Mouse (Mus musculus): ENCODE results near the gene Olfr832. TPM values are rescaled to one million over a fixed set of nuclear protein-coding genes. Genes with fewer than 3 reads are reported as not detected.

Gene Olfr832
- polyA plus RNA-seq (2015; fragmentation: Nextera tagmentation; extraction: Ambion mirVana): not detected in 2 replicates

GRCm38 (mm10) chr9:18936822-18937221 is at the start of gene Olfr832:
TSS of gene Olfr832 (plus strand) at chr9:18937122.

GRCm38 (mm10) chr9:18987690-18988089 is 50.8 kb downstream of the Olfr832 start, which contains the start of gene Olfr834:
TSS of gene Olfr834 (plus strand) at chr9:18987990.

Other genes with a start within 250 kb of the Olfr832 start
- gene Olfr24, start 173.1 kb upstream of the Olfr832 start, polyA plus RNA-seq (2015; fragmentation: Nextera tagmentation; extraction: Ambion mirVana): not detected in 2 replicates
- not detected in 2 replicates for gene Olfr828, start 117.6 kb upstream of the Olfr832 start, polyA plus RNA-seq (2015; fragmentation: Nextera tagmentation; extraction: Ambion mirVana)
- not detected in 2 replicates for gene Olfr829, start 82.2 kb upstream of the Olfr832 start, polyA plus RNA-seq (2015; fragmentation: Nextera tagmentation; extraction: Ambion mirVana)
- not detected in 2 replicates for gene Olfr830, start 62.4 kb upstream of the Olfr832 start, polyA plus RNA-seq (2015; fragmentation: Nextera tagmentation; extraction: Ambion mirVana)
- gene Olfr834, start 50.9 kb downstream of the Olfr832 start, polyA plus RNA-seq (2015; fragmentation: Nextera tagmentation; extraction: Ambion mirVana): not detected in 2 replicates
- not detected in 2 replicates for gene Olfr835, start 95.6 kb downstream of the Olfr832 start, polyA plus RNA-seq (2015; fragmentation: Nextera tagmentation; extraction: Ambion mirVana)
- not detected in 2 replicates for gene Olfr836, start 183.3 kb downstream of the Olfr832 start, polyA plus RNA-seq (2015; fragmentation: Nextera tagmentation; extraction: Ambion mirVana)
- gene Olfr837, start 199.2 kb downstream of the Olfr832 start, polyA plus RNA-seq (2015; fragmentation: Nextera tagmentation; extraction: Ambion mirVana): not detected in 2 replicates
- not detected in 2 replicates for gene Olfr839-ps1, start 240.2 kb downstream of the Olfr832 start, polyA plus RNA-seq (2015; fragmentation: Nextera tagmentation; extraction: Ambion mirVana)

All from neural tube, postnatal 0 days (tissue).